Mouse (Mus musculus) hindbrain, embryonic 13.5 days (tissue): Measurements from ENCODE around the gene Dolpp1. TPM values are rescaled to one million over a fixed set of nuclear protein-coding genes. Genes with fewer than 3 reads are reported as not detected.

Experiments used
- ATAC-seq: fragments of 200-750 bp; cut with Nextera tagmentation; 2 replicates; pipeline ENCODE4 v1.8.0; 2017; ENCODE audit warnings: moderate TSS enrichment; ENCODE audit not compliant: low FRiP score
- H3K27ac ChIP-seq: fragments of 300-500 bp; sonication (generic); 2 replicates; pipeline ENCODE4 v1.5.1; 2015; ENCODE audit warnings: inconsistent platforms, mild to moderate bottlenecking, moderate library complexity
- H3K27me3 ChIP-seq: fragments of 300-500 bp; sonication (generic); 2 replicates; pipeline ENCODE4 v1.6.1; 2015; ENCODE audit warnings: mild to moderate bottlenecking, inconsistent platforms
- H3K36me3 ChIP-seq: fragments of 300-500 bp; sonication (generic); 2 replicates; pipeline ENCODE4 v1.6.1; 2015; ENCODE audit warnings: mild to moderate bottlenecking, inconsistent platforms
- H3K4me1 ChIP-seq: fragments of 300-500 bp; sonication (generic); replicated peaks from 2 replicates; pipeline ENCODE4 v1.6.1; 2015; ENCODE audit warnings: inconsistent platforms
- H3K4me2 ChIP-seq: fragments of 300-500 bp; sonication (generic); 2 replicates; pipeline ENCODE4 v1.6.1; 2015; ENCODE audit warnings: inconsistent platforms, mild to moderate bottlenecking, moderate library complexity
- H3K4me3 ChIP-seq: fragments of 300-500 bp; sonication (generic); 2 replicates; pipeline ENCODE4 v1.5.1; 2015; ENCODE audit warnings: mild to moderate bottlenecking, inconsistent platforms
- H3K9ac ChIP-seq: fragments of 300-500 bp; sonication (generic); 2 replicates; pipeline ENCODE4 v1.6.1; 2015; ENCODE audit warnings: mild to moderate bottlenecking, inconsistent platforms
- H3K9me3 ChIP-seq: fragments of 300-500 bp; sonication (generic); 2 replicates; pipeline ENCODE4 v1.6.1; 2016; ENCODE audit warnings: inconsistent platforms
- WGBS: fragments of 180-500 bp; shearing (Covaris S2); methylation state at CpG from one replicate; pipeline ENCODE4 v1.1.7; 2015; 5-methylcytosine and 5-hydroxymethylcytosine counted together
- polyA plus RNA-seq: library from polyadenylated mRNA; unstranded; fragments of >200 nt; fragmentation: Nextera tagmentation; extraction: Ambion mirVana; gene quantifications from 2 replicates; pipeline ENCODE4 v1.2.1, GENCODE M21; 2015

The Dolpp1 gene
- polyA plus RNA-seq, 1 experiment from 2014 or later = 51.2 TPM

DNA sequence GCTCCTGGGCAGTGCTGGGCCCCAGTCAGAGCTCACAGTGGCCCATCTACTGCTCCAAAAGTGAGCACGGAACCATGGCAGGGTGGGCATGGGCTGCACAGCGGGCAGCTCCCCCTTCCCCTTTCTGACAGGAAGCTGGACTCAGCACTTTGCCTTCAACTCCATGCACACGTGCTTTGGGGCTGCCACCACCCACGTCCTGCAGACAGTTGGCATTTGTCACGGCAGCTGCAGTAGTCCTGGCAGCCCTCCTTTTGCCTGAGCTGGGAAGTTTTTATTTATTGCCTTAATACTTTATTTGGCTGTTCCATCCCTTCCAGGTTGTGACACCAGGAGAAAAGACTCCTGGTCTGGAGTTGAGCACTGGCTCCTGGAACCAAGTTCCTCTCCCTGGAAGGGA lies 7.2 kb upstream of the Dolpp1 start:
- Histone ChIP-seq H3K4me1 (no peaks in the 10 kb centered on the region), H3K4me3 (no peak overlapping the region), H3K27me3 (no peaks in the 10 kb centered on the region), H3K4me2 (no peak overlapping the region), H3K36me3 (peaks cover 63% of the 10 kb centered on the region), H3K9me3 (no peaks in the 10 kb centered on the region), H3K27ac (no peak overlapping the region), H3K9ac (no peak overlapping the region)
- no peak for ATAC-seq
- WGBS = 92% methylated on average over 5 of the region's 5 CpGs

DNA sequence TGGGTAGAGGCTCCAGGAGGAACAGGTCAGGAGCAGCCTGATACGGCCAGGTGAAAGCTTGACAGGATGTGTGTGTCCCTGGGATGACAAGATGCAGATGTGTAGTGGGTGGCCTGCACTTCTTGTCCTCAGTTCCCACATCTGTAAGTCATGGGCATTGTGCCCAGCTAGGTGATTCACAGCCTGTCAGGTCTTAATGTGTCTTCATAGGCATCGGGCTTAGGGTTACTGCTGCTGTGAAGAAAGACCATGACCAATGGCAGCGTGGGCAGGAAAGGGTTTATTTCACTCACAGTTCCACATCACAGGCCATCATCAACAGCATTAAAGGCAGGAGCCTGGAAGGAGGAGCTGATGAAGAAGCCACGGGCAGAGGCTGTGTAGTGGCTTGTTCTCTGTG lies 6.5 kb upstream of the Dolpp1 start:
- Histone ChIP-seq H3K4me2 (no peak overlapping the region), H3K27me3 (no peaks in the 10 kb centered on the region), H3K4me3 (no peak overlapping the region), H3K4me1 (no peaks in the 10 kb centered on the region), H3K27ac (no peak overlapping the region), H3K9me3 (no peaks in the 10 kb centered on the region), H3K36me3 (peaks cover 55% of the 10 kb centered on the region), H3K9ac (no peak overlapping the region)
- WGBS = 88% methylated on average over 4 of the region's 4 CpGs
- no peak for ATAC-seq

DNA sequence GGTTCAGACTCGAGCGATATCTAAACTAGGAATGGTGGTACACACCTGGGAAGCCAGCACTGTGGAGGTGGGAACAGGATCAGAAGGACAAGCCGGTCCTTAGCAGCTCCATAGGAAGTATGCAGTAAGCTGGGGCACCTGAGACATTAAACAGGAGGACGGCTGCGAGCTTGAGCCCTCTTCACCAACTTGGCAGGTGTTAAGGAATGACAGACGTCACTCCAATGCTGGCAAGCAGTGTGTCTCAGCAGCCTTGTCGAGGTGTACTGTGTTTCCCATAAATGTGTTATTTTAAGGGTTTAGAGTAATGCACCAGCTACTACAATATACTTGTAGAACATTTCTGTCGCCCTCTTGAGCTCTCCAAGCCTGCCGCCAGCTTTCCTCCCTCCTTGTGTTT lies 5.1 kb upstream of the Dolpp1 start:
- no peak for ATAC-seq
- H3K4me1 ChIP-seq = peaks cover 11% of the 10 kb centered on the region
- peaks cover 42% of the 10 kb centered on the region for H3K36me3 ChIP-seq
- H3K9me3 ChIP-seq = no peaks in the 10 kb centered on the region
- H3K27me3 ChIP-seq = no peaks in the 10 kb centered on the region
- H3K4me3 ChIP-seq = no peak overlapping the region
- no peak overlapping the region for H3K27ac ChIP-seq
- WGBS = 89% methylated on average over 9 of the region's 9 CpGs
- H3K9ac ChIP-seq = no peak overlapping the region
- no peak overlapping the region for H3K4me2 ChIP-seq

DNA sequence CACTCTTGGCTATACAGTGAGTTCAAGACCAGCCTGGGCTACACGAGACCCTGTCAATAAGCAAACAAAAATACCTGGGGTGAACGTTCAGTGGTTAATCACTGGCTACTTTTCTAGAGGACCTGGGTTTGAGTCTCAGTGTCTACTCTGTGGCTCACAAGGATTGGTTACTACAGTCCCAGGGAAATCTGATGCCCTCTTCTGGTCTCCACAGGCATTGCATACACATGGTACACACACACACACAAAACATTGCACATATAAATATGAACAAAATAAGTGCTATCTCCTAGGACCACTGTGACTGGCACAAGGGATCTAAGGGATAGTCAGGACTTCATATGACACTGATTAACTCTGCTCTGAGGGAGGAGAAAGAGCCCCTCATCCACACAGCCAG lies 3.1 kb upstream of the Dolpp1 start:
- Histone ChIP-seq H3K9me3 (no peaks in the 10 kb centered on the region), H3K4me2 (no peak overlapping the region), H3K27me3 (no peaks in the 10 kb centered on the region), H3K4me1 (peaks cover 24% of the 10 kb centered on the region), H3K27ac (no peak overlapping the region), H3K4me3 (no peak overlapping the region), H3K9ac (no peak overlapping the region), H3K36me3 (peaks cover 21% of the 10 kb centered on the region)
- 89% methylated on average over 2 of the region's 2 CpGs for WGBS
- ATAC-seq = no peak

DNA sequence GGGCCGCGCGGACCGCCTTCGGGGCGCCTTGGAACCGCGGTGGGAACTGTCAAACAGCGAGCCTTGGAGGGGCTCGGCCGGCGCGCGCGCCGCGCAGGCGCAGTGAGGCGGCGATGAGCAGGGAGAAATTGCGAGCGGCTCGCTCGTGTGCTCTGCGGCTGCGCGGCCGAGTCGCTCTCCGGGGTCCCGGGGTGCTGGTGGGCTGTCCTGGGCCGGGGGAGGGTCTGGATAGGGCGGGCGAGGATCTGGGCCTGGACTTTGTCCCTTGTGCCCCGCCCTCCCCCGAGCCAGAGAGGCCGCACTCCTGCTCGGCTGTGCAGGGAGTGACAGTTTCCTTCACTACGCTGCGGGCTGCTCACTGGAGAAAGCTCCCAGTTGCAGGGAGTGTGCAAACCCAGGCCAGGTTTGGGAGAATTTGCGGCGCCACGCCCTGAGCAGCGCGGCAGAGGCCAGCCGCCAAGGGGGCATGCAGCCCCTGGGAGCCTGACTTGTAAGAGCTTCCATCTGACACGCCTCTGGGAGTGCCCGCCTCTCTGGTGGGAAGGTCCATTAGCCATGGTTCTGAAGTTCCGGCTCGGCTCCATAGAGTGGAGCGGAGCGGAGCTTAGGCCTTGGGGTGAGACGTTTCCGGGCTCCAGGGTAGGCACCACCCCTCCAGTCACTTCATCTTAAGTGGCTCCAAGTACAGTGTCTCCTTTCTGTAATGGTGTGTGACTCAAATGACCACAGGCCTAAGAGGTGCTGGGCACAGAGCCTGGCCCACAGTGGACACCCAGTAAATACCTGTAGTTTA lies 719 bp downstream of the Dolpp1 start:
- Histone ChIP-seq H3K9me3 (no peaks in the 10 kb centered on the region), H3K4me2 (peak overlapping the region; percentile 99), H3K27ac (peak overlapping the region; percentile 96), H3K9ac (peak overlapping the region; percentile 93), H3K4me3 (peak overlapping the region; percentile 82), H3K27me3 (no peaks in the 10 kb centered on the region), H3K36me3 (peaks cover 29% of the 10 kb centered on the region), H3K4me1 (peaks cover 29% of the 10 kb centered on the region)
- peak; percentile 87 for ATAC-seq
- WGBS = 1% methylated on average over 54 of the region's 54 CpGs

DNA sequence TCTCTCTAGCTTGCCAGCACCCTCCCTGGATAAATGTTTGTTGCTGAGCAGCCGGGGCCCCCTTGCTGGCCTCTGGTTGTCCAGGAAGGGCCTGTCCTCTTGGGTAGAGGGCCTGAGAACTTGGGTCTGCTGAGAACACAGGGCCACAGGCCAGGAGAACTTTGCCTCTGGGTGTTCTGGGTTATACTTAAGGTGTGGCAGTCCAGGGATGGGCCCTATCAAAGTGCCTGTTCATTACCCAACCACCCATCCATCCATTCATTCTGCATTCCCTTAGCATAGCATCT lies 1.3 kb downstream of the Dolpp1 start:
- H3K4me1 ChIP-seq = peaks cover 34% of the 10 kb centered on the region
- H3K9me3 ChIP-seq = no peaks in the 10 kb centered on the region
- no peak for ATAC-seq
- peak overlapping the region; percentile 93 for H3K9ac ChIP-seq
- H3K27me3 ChIP-seq = no peaks in the 10 kb centered on the region
- peaks cover 34% of the 10 kb centered on the region for H3K36me3 ChIP-seq
- 83% methylated on average over 1 of the region's 1 CpGs for WGBS
- peak overlapping the region; percentile 82 for H3K4me3 ChIP-seq
- H3K4me2 ChIP-seq = peak overlapping the region; percentile 99
- H3K27ac ChIP-seq = peak overlapping the region; percentile 96

DNA sequence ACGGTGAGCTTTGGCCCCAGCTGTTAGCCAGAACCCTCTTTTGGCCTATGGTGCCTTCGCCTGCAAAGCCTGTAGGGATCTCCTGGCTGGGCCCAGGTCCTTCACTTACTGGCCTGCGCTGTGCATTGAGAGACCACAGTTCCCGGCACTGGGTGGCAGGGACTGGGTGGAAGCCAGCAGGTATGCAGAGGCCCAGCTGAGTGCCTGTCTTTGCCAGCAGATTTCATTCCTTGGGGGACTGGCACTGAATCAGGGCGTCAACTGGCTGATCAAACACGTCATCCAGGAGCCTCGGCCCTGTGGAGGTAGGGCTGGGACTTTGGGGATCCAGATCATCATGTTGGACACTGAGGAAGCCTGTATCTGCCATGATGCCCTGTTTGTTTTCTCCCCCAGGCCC lies 3.7 kb downstream of the Dolpp1 start:
- Histone ChIP-seq H3K27ac (no peak overlapping the region), H3K36me3 (peaks cover 56% of the 10 kb centered on the region), H3K9ac (no peak overlapping the region), H3K9me3 (no peaks in the 10 kb centered on the region), H3K4me1 (peaks cover 58% of the 10 kb centered on the region), H3K4me3 (no peak overlapping the region), H3K27me3 (no peaks in the 10 kb centered on the region), H3K4me2 (no peak overlapping the region)
- WGBS = 94% methylated on average over 7 of the region's 7 CpGs
- no peak for ATAC-seq

DNA sequence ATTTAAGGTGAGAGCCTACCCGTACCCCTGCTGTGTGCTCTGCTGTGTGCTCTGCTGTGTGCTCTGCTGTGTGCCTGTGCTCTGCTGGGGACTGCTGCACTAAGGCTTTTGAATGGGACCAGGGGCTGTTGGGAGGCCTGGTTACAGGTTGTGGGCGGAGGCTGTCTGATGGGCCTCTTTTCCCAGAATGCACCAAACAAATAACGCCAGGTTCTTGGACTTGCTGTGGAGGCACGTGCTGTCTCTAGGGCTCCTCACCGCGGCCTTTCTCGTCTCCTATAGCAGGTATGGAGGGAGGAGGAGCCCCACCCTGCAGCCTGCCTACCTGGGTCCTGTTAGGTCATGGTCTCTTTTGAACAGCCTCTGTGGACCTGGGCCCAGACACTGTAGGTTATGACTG lies 4.2 kb downstream of the Dolpp1 start:
- H3K4me1 ChIP-seq = peaks cover 53% of the 10 kb centered on the region

DNA sequence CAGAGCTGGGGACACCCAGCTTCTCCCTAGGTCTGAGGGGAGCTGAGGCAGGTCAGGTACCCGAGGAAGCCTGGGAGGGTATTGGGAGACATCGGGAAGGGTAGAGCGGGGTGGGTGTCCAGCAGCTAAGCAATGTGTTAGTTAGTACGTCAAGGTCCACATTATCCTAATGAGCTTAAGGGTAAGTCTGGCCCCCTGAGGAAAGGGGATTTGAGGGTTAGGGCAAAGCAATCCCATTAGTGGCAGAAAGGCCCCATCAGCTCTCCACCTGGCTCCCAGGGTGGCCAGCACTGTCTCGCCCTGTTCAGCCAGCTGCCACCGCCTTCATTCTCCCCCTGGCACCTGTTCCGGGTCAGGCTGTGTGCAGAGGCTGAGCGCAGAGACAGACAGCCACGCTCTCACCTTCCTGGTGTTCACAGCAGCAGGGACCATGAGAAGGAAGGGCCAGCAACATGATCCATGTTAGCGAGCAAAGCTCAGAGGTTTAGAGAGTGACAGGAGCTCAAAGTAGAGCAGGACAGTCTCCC lies 6.0 kb downstream of the Dolpp1 start:
- no peak overlapping the region for H3K27ac ChIP-seq
- no peak for ATAC-seq
- H3K4me2 ChIP-seq = no peak overlapping the region
- H3K9me3 ChIP-seq = no peaks in the 10 kb centered on the region
- peak overlapping the region; percentile 35; the same call in 1 of the 2 replicates for H3K9ac ChIP-seq
- peaks cover 46% of the 10 kb centered on the region for H3K4me1 ChIP-seq
- no peaks in the 10 kb centered on the region for H3K27me3 ChIP-seq
- no peak overlapping the region for H3K4me3 ChIP-seq
- peaks cover 79% of the 10 kb centered on the region for H3K36me3 ChIP-seq
- WGBS = 72% methylated on average over 10 of the region's 10 CpGs

More for the DNA sequence above, 4.2 kb downstream of the Dolpp1 start:
- 89% methylated on average over 7 of the region's 7 CpGs for WGBS
- peaks cover 61% of the 10 kb centered on the region for H3K36me3 ChIP-seq
- no peak for ATAC-seq
- no peak overlapping the region for H3K4me3 ChIP-seq
- H3K4me2 ChIP-seq = no peak overlapping the region
- H3K27me3 ChIP-seq = no peaks in the 10 kb centered on the region
- H3K9me3 ChIP-seq = no peaks in the 10 kb centered on the region
- no peak overlapping the region for H3K27ac ChIP-seq
- no peak overlapping the region for H3K9ac ChIP-seq

DNA sequence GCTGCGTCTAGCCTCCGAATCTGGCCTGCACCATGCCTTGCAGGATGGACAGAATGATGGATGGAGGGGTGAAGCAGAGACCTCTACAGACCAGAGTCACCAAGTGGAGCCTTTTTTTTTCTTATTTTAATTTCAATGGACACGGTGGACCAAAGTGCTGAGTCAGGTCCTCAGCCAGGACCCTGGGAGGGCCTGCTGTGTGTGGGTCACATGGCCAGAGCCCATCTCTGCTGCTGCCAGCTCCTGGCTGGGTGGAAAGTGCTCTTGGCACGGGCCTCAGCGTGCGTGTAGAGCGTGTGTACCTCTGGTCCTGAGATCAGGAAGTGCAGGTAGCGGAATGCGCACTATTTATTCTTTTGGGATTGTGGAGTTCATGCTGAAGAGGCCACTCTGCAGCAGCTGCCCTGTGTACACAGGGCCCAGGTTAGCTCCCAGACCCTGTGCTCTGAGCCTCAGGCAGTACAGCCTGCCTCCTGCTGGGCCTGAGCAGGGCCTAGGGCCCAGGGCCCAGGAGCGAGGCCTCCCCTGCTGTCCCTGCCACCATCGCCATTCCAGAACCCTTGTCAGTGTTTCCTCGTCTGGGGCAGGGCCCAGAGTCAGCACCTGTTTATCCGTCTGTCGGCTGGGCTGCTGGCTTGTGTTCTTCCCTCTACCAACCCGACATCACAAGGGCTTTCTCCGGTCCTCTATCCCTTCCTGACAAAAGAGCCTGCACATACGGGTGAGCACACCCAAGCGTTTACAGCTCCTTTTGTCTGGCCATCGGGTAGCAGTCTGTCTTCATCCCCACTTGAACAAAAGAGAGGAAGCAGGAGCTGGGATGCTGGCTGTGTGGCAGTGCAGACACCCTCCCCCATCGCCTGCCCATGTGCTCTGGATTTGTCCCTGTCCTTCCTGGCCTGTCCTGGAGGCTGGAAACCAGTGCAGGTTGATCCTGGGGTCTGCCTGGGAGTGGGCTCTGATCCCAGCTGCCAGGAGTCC lies 7.4 kb downstream of the Dolpp1 start:
- H3K9ac ChIP-seq = peak overlapping the region; percentile 52; the same call in 1 of the 2 replicates
- WGBS = 20% methylated on average over 20 of the region's 20 CpGs
- H3K4me3 ChIP-seq = no peak overlapping the region
- H3K27ac ChIP-seq = peak overlapping the region; percentile 83
- H3K4me2 ChIP-seq = no peak overlapping the region
- H3K9me3 ChIP-seq = no peaks in the 10 kb centered on the region
- H3K4me1 ChIP-seq = peaks cover 32% of the 10 kb centered on the region
- H3K27me3 ChIP-seq = no peaks in the 10 kb centered on the region
- peaks cover 93% of the 10 kb centered on the region for H3K36me3 ChIP-seq
- ATAC-seq = peak; percentile 54; the same call in 1 of the 2 replicates

DNA sequence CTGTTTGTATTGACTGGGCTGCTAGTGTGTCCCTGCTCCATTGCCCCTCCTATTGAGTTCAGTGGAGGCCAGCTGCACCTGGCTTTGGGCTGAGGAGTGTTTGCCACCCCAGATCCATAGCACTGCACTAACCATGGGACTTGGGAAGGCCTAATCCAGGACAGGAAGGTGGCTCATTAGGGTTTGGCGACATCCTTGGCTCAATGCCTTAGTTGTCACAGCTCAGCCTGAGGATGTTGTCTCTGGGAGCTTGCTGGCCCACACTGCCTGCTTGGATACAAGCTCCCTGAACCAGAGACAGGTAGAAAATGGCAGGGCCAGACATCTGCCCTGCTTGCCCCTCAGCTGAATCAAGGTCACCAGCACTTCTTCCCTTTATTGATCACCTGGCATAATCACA lies 9.5 kb downstream of the Dolpp1 start:
- peak overlapping the region; percentile 39; the same call in 1 of the 2 replicates for H3K9ac ChIP-seq
- peaks cover 98% of the 10 kb centered on the region for H3K36me3 ChIP-seq
- WGBS = 100% methylated on average over 1 of the region's 1 CpGs
- peaks cover 32% of the 10 kb centered on the region for H3K4me1 ChIP-seq
- no peak overlapping the region for H3K4me3 ChIP-seq
- no peak for ATAC-seq
- H3K9me3 ChIP-seq = no peaks in the 10 kb centered on the region
- no peaks in the 10 kb centered on the region for H3K27me3 ChIP-seq
- H3K27ac ChIP-seq = no peak overlapping the region
- H3K4me2 ChIP-seq = no peak overlapping the region

DNA sequence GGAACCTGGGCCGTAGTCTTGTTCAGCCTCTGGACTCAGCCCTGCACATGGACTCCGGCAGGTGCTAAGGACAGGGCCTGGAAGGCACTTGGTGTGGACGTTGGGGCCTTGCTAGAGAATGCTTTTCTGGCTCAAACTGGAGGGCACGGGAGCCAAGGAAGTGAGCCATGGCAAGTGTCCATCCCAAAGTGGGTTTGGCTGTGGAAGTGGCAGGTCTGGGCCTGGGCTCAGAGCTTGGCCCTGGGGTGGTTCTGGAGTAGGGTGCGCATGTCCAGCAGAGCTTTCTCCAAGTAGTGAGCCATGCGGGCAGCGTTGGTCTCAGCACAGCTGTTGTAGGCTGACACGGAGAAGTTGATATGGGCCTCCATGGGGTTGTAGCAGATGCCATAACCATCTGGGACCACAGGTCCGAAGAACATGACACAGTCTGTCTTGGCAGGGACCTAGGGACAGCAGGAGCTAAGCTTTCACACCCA lies 10.3 kb downstream of the Dolpp1 start:
- Histone ChIP-seq H3K9ac (no peak overlapping the region), H3K4me1 (peaks cover 32% of the 10 kb centered on the region), H3K36me3 (peaks cover 98% of the 10 kb centered on the region), H3K4me3 (no peak overlapping the region), H3K4me2 (no peak overlapping the region), H3K27me3 (no peaks in the 10 kb centered on the region), H3K27ac (no peak overlapping the region), H3K9me3 (no peaks in the 10 kb centered on the region)
- ATAC-seq = no peak
- WGBS = 91% methylated on average over 9 of the region's 9 CpGs
